Mouse (Mus musculus): ENCODE data around the gene Celsr3. TPM values are rescaled to one million over a fixed set of nuclear protein-coding genes. Genes with fewer than 3 reads are reported as not detected.
A peak's percentile ranks its signal among the peaks of the same experiment; 100 is the strongest.

The Celsr3 gene
- polyA plus RNA-seq (2015; fragmentation: Nextera tagmentation; extraction: Ambion mirVana), result 0.13 and 0.26 TPM in 2 replicates

DNA sequence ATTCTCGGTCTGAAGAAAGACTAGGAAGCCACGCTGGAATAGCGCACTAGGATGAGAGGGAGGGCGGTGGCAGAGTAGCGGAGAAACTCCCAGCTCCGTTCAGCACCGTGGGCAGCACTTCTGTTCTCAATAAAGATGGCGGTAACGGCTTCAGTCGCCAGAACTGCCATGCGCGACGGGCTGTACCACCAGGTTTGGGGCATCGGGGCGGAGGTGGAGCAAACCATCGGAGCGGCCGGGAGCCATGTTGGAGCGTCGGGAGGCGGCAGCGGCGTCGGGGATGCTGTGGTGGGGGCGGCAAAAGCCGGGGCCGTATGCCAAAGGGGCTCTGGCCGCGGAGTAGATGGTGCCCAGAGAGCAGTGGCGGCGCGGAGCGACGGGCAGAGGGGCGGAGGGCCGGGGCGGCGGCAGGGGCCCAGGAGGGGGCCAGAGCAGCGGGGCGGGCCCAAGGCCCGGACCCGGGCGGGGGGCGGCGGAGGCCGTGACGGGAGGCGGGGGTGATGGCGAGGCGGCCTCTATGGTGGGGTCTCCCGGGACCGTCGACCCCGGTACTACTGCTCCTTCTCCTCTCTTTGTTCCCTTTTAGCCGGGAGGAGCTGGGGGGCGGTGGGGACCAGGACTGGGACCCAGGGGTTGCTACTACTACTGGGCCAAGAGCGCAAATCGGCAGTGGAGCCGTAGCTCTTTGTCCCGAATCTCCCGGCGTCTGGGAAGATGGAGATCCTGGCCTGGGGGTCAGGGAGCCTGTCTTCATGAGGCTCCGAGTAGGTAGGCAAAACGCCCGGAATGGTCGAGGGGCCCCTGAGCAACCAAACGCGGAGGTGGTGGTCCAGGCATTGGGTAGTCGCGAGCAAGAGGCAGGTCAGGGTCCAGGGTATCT, at the start of gene Celsr3:
TSS of gene Celsr3 (plus strand) at position 501 of the 880 bp plus-strand sequence.
- WGBS, result 2% methylated on average over 54 of the region's 70 CpGs

DNA sequence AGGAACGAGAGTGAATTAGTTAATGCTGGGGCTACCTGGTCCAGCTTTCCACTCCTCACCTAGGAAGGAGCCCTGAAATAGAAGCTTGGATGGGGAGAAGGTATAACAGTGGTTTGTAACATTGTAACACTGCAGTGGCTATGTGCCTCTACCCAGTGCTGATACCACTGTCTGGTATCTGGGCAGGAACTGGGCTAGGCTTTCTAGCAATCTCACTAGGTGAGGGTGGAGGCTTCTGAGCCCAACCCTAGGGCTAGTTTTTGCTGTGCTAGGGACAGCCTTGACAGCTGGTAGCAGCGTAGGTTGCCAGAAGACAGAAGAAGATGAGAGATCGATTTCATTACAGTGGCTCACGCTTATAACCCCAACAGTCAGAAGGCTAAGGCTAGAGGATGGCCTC, 49.5 kb upstream of the Celsr3 start:
- no peak for ATAC-seq (replicated peaks; ENCODE audit: low FRiP score)
- no peak overlapping the region for H3K4me3 ChIP-seq (replicated peaks)
- H3K36me3 ChIP-seq, result no peaks in the 10 kb centered on the region
- H3K9ac ChIP-seq, result no peak overlapping the region
- 0 out of 2 replicates have a peak, but pooled peaks cover 7% of the 10 kb centered on the region for H3K9me3 ChIP-seq (replicated peaks)
- no peaks in the 10 kb centered on the region for H3K4me1 ChIP-seq
- WGBS, result 77% methylated on average over 4 of the region's 4 CpGs
- H3K27ac ChIP-seq, result no peak overlapping the region
- H3K4me2 ChIP-seq, result no peak overlapping the region
- H3K27me3 ChIP-seq, result no peaks in the 10 kb centered on the region

More for the DNA sequence above, at the start of gene Celsr3:
- Histone ChIP-seq H3K27me3 (peaks cover 85% of the 10 kb centered on the region), H3K27ac (no peak within 1 kb of the TSS), H3K4me1 (peaks cover 24% of the 10 kb centered on the region), H3K4me2 (peak within 1 kb of the TSS; percentile 78), H3K9me3 (replicated peaks) (no peaks in the 10 kb centered on the region), H3K4me3 (replicated peaks) (peak within 1 kb of the TSS; percentile 50), H3K9ac (no peak within 1 kb of the TSS), H3K36me3 (no peaks in the 10 kb centered on the region)
- ATAC-seq (replicated peaks; ENCODE audit: low FRiP score), result peak; percentile 38

DNA sequence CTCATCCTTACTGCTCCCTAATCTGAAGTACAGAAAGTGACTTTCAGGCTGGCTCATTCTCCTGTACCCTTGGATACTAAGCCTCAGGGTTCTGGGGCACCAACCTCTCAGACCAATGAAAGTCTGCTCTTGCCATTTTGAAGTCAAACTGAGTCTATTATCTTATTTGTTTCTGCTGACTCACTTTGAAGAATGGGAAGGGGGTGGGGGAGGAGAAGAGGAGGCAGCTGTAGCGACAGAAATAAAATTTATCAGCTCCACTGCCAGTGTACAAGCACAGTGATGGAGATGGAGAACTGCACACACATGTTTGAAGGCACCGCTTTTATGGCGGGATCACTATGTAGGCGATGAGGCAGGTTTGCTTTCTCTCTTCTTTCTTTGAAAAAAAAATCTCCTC, 48.8 kb upstream of the Celsr3 start:
- Histone ChIP-seq H3K36me3 (no peaks in the 10 kb centered on the region), H3K27me3 (no peaks in the 10 kb centered on the region), H3K27ac (no peak overlapping the region), H3K9ac (no peak overlapping the region), H3K4me1 (peaks cover 5% of the 10 kb centered on the region), H3K4me2 (no peak overlapping the region), H3K4me3 (replicated peaks) (no peak overlapping the region), H3K9me3 (replicated peaks) (0 out of 2 replicates have a peak, but pooled peaks cover 6% of the 10 kb centered on the region)
- no peak for ATAC-seq (replicated peaks; ENCODE audit: low FRiP score)
- WGBS, result 72% methylated on average over 4 of the region's 4 CpGs

DNA sequence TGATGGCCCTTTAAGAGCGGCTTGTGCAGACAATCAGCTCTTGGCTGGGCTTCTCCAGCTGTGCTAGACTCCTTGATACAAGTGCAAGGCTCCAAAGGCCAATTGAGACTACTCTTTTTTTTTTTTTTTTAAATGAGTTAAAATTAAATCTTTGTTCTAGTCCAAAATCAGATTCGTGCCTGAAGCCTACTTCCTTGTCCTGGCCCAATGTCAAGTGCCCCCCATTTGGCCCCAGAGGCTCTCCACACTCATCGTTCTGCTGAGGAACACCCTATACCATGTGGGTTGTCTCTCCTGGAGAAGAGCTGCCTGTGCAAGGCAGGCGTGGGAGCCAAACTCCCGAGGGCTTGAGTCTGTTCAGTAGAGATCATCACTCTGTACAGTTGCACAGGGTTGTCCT, 45.2 kb upstream of the Celsr3 start:
- Histone ChIP-seq H3K4me3 (replicated peaks) (no peak overlapping the region), H3K27me3 (no peaks in the 10 kb centered on the region), H3K9ac (no peak overlapping the region), H3K36me3 (peaks cover under 1% of the 10 kb centered on the region; the same call in 1 of the 2 replicates), H3K4me2 (no peak overlapping the region), H3K27ac (no peak overlapping the region), H3K4me1 (peaks cover 27% of the 10 kb centered on the region), H3K9me3 (replicated peaks) (no peaks in the 10 kb centered on the region)
- WGBS, result 59% methylated on average over 5 of the region's 5 CpGs
- no peak for ATAC-seq (replicated peaks; ENCODE audit: low FRiP score)

DNA sequence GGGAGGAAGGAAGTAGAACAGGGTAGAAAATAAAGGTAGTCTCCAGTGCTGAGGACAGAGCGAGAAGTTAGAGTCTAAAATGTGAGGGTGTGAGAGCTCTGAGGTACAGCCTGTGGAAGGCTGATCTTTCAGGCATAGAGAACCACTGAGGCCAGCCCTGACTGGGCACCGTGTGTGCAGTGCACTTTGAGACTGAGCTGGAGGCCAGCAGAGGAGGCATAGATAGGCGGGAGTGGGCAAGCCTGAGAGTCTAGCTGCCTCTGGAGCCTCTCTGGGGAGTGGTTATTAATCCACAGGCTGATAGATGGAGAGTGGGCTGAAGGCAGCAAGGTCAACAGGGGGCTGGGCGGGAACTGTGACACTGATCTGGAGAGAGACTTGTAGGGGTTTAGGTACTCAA, 44.2 kb upstream of the Celsr3 start:
- Histone ChIP-seq H3K36me3 (peaks cover 7% of the 10 kb centered on the region; the same call in 1 of the 2 replicates), H3K4me1 (peaks cover 34% of the 10 kb centered on the region), H3K4me2 (no peak overlapping the region), H3K27ac (no peak overlapping the region), H3K9ac (no peak overlapping the region), H3K4me3 (replicated peaks) (no peak overlapping the region), H3K9me3 (replicated peaks) (no peaks in the 10 kb centered on the region), H3K27me3 (no peaks in the 10 kb centered on the region)
- no peak for ATAC-seq (replicated peaks; ENCODE audit: low FRiP score)
- 41% methylated on average over 4 of the region's 4 CpGs for WGBS

DNA sequence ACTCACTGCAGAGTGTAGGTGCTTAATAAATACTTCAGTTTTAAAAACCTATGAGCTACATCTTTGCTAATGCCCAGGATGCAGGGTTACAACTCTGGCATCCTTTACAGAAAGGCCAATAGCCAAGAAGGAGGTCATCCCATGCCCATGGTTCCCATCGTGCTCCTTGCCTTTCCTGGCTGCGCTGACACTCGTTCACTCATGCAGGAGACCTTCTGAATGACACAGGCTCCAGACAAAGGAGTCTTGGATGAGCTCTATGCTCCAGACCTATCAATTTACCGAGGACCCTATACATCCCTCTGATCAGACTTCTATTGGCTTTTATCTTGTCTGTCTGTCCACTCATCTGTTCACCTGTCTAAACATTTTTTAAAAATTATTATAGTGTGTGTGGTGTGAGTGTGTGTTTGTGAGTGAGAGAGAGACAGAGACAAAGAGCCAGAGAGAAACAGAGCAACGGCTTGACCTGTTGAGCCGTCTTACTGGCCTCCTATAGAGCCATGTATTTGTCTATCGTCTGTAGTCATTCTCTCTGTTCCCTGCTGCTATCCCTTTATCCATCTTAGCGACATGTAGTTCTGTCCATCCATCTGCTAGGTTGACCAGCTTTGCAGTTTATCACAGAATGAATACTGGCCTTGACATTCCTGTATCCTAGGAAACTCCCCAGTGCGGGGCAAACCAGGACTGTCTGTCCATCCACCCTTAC, 43.1 kb upstream of the Celsr3 start:
- Histone ChIP-seq H3K27me3 (no peaks in the 10 kb centered on the region), H3K9me3 (replicated peaks) (no peaks in the 10 kb centered on the region), H3K36me3 (peaks cover 14% of the 10 kb centered on the region), H3K4me1 (peaks cover 45% of the 10 kb centered on the region), H3K4me3 (replicated peaks) (peak overlapping the region; percentile 96), H3K9ac (peak overlapping the region; percentile 94), H3K27ac (peak overlapping the region; percentile 9; the same call in 1 of the 2 replicates), H3K4me2 (peak overlapping the region; percentile 65)
- ATAC-seq (replicated peaks; ENCODE audit: low FRiP score), result no peak
- 28% methylated on average over 9 of the region's 9 CpGs for WGBS

DNA sequence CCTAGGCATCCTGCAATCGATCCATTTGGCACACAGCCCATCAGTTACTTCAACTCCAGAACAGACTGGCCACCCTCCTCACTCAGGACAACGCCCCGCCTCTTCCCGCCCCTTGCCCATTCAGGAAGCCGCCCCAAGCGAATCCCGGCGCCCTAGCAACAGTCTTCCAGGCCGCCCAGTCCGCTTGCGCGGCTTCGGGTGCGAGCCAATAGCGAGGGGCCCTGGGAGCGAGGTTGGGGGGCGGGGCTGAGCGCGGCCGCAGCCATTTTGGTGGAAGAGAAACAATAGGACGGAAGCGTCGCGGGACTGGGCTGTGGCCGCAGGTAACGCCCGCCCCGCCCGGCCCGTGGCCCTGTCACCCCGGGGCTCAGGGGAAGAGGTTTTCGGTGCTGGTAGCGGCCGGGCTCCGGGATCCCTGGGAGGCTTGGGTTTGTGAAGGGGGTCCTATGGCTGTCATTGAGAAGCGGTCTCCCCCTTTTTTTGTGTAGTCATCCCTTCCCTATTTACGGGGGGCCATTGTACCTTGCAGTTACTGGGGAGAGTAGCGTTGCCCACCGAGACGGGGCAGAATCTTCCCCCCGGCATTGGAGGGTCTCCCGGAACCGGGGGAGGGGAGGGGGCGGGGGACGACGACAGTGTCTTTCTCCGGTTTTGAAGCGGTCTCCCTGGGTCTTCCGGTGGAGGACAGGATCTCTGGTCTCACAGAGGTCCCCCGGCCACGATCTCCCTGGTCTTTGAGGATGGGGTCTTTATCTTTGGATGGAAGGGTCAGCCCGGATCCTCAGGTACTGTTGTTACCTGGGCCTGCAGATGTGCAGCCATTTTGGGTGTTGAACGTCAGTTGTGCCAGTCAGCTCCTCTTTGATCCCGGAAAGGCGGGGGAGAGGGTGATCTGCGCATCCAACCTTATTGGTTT, 42.3 kb upstream of the Celsr3 start, which contains the start of gene Ip6k2:
TSS of gene Ip6k2 (plus strand) at position 249 of the 916 bp plus-strand sequence.
- H3K9ac ChIP-seq, result peak within 1 kb of the TSS; percentile 94
- peak within 1 kb of the TSS; percentile 91 for H3K27ac ChIP-seq
- WGBS, result under 1% methylated on average over 55 of the region's 56 CpGs
- no peaks in the 10 kb centered on the region for H3K27me3 ChIP-seq
- no peaks in the 10 kb centered on the region for H3K9me3 ChIP-seq (replicated peaks)
- H3K4me1 ChIP-seq, result peaks cover 54% of the 10 kb centered on the region
- H3K4me3 ChIP-seq (replicated peaks), result peak within 1 kb of the TSS; percentile 96
- peak; percentile 99 for ATAC-seq (replicated peaks; ENCODE audit: low FRiP score)
- peak within 1 kb of the TSS; percentile 65 for H3K4me2 ChIP-seq
- H3K36me3 ChIP-seq, result peaks cover 14% of the 10 kb centered on the region

DNA sequence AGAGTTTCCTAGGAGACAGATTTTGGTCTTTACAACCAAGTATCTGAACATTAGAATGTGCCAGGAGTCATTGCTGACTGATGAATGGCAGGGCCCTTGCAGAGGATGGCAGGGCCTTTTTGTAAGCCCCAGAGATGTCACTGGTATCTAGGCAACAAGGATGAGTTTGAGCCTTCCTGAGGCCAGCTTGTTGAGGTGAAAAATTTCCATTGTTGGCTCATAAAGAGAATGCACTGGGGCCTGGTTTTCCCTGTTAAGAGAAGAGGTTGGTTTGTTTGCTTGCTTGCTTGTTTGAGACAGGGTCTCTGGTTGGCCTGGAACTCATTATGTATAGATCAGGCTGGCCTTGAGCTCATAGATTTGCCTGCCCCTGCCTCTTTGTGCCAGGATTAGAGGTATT, 40.7 kb upstream of the Celsr3 start:
- no peaks in the 10 kb centered on the region for H3K27me3 ChIP-seq
- H3K27ac ChIP-seq, result no peak overlapping the region
- H3K4me3 ChIP-seq (replicated peaks), result peak overlapping the region; percentile 96
- ATAC-seq (replicated peaks; ENCODE audit: low FRiP score), result no peak
- peak overlapping the region; percentile 33 for H3K9ac ChIP-seq
- H3K9me3 ChIP-seq (replicated peaks), result no peaks in the 10 kb centered on the region
- peaks cover 14% of the 10 kb centered on the region for H3K36me3 ChIP-seq
- H3K4me1 ChIP-seq, result peaks cover 65% of the 10 kb centered on the region
- H3K4me2 ChIP-seq, result peak overlapping the region; percentile 65

DNA sequence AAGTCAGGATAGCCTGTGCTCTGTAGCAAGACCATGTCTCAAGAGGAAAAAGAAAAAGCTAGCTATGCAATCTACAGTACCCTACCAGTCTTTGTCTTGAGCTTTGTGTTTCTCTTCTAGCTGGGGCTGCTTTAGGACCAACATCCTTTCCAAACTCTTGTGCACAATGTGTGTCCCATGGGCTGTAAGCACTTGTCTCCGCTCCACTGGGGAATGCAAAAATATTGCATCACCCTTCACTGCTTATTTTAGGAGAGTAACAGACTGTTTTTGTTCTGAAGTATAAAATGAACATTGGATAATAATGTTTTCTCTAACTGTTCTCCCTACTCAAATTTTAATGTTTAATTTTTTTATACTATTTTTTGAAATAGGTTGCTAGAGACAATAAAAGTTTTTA, 39.6 kb upstream of the Celsr3 start:
- H3K9ac ChIP-seq, result no peak overlapping the region
- WGBS, result 83% methylated on average over 1 of the region's 1 CpGs
- no peak overlapping the region for H3K27ac ChIP-seq
- ATAC-seq (replicated peaks; ENCODE audit: low FRiP score), result no peak
- peak overlapping the region; percentile 65; the same call in 1 of the 2 replicates for H3K4me2 ChIP-seq
- no peak overlapping the region for H3K4me3 ChIP-seq (replicated peaks)
- no peaks in the 10 kb centered on the region for H3K9me3 ChIP-seq (replicated peaks)
- no peaks in the 10 kb centered on the region for H3K27me3 ChIP-seq
- H3K36me3 ChIP-seq, result peaks cover 14% of the 10 kb centered on the region
- peaks cover 76% of the 10 kb centered on the region for H3K4me1 ChIP-seq

DNA sequence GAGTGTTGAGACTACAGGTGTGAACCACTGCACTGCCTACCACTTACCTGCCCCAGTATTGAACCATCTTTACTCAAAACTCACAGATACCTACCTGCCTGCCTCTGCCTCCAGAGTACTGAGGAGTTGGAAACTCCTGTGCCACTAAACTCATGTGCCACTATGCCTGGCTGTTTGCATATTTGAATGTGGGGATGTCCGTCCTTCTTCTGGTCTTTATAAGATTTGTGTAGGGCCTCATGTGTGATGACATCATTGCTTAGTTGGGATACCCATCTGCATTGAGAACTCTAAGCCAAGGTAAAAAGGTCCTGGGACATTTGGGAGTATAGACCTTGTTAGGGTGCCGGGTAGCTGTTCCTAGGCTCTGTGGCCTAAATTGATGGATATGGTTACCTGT, 39.0 kb upstream of the Celsr3 start:
- Histone ChIP-seq H3K9ac (no peak overlapping the region), H3K4me3 (replicated peaks) (no peak overlapping the region), H3K27me3 (no peaks in the 10 kb centered on the region), H3K36me3 (peaks cover 14% of the 10 kb centered on the region), H3K4me1 (peaks cover 78% of the 10 kb centered on the region), H3K9me3 (replicated peaks) (no peaks in the 10 kb centered on the region), H3K27ac (no peak overlapping the region), H3K4me2 (peak overlapping the region; percentile 1; the same call in 1 of the 2 replicates)
- no peak for ATAC-seq (replicated peaks; ENCODE audit: low FRiP score)
- 88% methylated on average over 2 of the region's 2 CpGs for WGBS

DNA sequence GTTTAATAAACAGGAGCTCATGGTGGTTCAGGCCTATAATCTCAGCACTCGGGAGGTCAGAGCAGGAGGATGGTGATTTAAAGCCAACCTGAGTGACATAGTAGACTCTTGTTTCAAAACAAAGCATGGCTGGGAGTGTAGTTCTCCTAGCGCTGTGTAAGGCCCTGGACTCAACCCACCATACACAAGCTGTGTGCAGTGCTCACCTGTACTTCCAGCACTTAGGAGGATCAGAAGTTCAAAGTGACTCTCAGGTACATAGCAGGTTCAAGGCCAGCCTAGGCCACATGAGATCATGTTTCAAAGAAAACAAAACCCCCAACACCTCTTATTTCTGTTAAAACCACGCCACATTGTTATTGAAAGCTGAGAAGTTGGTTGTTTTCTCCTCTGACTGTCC, 37.4 kb upstream of the Celsr3 start:
- 34% methylated on average over 3 of the region's 3 CpGs for WGBS
- no peak overlapping the region for H3K27ac ChIP-seq
- H3K36me3 ChIP-seq, result peaks cover 14% of the 10 kb centered on the region
- H3K4me1 ChIP-seq, result peaks cover 74% of the 10 kb centered on the region
- no peak for ATAC-seq (replicated peaks; ENCODE audit: low FRiP score)
- no peaks in the 10 kb centered on the region for H3K27me3 ChIP-seq
- H3K4me2 ChIP-seq, result no peak overlapping the region
- H3K9ac ChIP-seq, result no peak overlapping the region
- H3K4me3 ChIP-seq (replicated peaks), result no peak overlapping the region
- no peaks in the 10 kb centered on the region for H3K9me3 ChIP-seq (replicated peaks)

All from kidney, embryonic 15.5 days (tissue).